Mouse (Mus musculus) neutrophil, adult 5-6 weeks (primary cell): ENCODE data around the gene Nedd4. TPM values are rescaled to one million over a fixed set of nuclear protein-coding genes. Genes with fewer than 3 reads are reported as not detected.

Source experiments
- ATAC-seq: fragments of 151-379, 151-347 bp; 2 replicates; pipeline ENCODE4 v1.8.0; 2017; ENCODE audit warnings: mild to moderate bottlenecking, moderate TSS enrichment; ENCODE audit not compliant: insufficient number of reproducible peaks, poor library complexity, low FRiP score, severe bottlenecking; ENCODE audit errors: extremely low read depth
- total RNA-seq: library from RNA; stranded (forward); fragments of 200-1000 nt; gene quantifications from 2 replicates; pipeline ENCODE4 v1.2.3, GENCODE M21; 2017

Gene Nedd4
- total RNA-seq, 1 experiment from 2014 or later, result 36.0 TPM

DNA sequence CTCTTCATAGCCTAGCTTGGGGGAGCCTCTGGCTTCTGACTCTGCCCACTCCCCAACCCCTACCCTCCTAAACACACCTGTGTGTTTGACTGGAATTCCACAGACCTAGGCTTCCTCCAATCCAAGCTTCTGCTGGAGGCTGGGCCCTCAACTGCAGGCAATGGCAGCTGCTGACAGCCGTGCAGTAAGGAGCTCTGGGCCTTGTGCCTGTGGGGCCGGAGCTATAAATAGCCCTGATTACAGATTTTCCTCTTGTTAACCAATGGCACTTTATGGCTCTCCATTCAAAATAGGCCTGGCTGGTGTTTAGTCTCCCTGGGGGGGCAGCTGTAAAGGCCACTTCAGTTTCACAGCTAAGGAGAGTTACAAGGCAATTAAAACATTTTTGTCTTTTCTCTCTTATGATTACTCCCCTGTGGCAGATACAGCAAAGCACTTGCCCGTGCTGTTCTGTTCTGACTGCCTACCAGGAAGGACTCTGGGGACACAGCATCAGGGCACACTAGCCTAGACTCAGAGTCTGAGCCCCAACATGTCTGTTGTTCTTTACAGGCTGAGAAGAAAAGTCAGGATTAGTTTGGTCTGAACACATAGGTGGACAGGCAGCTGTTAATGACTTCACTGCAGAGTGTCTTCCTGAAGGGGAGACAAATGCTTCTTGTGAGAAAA is 101.0 kb downstream of the Nedd4 start:
- ATAC-seq, result no peak

DNA sequence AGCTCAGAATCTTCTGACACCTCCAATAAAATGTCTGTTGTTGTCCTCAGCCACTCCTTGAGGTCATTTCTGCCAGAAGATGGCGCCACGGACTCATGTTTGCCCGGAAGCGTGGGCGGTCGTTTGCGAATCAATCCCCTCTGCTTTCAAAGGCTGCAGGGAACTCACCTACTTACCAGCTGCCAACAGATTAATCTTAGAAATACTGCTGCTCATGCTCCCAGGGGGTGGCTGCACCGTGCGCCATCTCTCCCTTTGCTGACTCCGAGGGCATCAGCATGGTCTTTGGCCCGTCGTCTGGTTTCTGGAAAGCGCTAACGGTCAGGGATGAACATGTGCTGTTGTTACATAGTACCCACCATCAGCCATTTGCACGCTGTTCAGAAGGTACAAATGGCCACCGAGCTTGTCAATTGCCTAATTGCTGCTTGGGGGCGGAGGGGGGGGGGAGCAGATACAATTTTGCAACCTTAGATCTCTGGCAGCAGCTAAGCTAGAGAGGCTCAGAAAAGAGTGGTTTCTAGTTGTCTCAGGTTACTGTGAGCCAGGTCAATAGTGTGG is 104.7 kb downstream of the Nedd4 start:
- peak; percentile 72 for ATAC-seq

DNA sequence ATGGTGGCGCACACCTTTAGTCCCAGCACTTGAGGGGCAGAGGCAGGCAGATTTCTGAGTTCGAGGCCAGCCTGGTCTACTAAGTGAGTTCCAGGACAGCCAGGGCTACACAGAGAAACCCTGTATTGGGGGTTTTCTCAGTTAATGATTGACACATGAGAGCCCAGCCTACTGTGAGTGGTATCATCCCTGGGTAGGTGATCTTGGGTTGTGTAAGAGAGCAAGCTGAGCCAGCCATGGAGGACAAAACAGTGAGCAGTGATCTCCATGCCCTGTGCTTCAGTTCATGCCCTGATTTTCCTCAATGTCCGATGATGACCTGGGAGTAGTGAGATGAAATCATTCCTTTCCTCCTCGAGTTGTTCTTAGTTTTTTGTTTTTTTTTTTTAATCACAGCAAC is 112.9 kb downstream of the Nedd4 start:
- no peak for ATAC-seq

DNA sequence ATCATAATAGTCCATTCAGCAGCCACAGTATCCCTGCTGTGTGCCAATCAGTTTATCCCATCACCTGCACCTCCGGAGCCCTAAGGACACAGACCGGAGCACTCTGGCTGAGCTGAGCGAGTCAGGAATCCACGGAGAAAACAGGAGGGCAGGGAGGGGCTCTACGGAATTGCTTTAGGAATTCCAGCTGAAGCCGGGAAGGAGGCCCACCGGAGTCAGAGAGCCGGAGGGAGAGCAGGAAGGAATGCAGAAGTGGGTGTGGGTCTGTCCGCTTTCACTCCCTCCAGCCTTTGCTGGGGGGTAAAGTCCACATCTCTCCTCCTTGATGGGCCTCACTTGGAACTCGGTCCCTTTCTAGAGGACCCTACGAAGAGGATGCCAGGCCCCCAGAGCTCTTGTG is 116.9 kb downstream of the Nedd4 start:
- no peak for ATAC-seq

DNA sequence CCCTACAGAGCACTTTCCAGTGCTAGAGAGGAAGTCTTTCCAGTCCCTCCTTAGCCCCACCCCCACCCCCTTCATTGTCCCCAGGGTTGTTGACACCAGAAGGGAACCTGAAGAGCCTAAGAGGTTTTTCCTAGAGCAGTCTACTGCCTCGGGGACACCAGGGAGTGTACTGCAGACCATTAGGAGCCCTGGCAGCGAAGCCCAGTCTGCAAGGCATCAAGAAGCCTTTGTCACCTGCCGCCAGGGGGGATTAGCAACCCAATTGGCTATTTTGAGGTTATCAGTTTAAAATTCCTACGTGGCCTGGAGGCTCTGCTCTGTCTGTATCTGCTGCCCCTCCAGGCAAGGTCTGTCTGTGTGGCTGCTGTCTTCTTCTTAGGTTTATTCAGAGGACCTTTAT is 117.6 kb downstream of the Nedd4 start:
- ATAC-seq, result no peak

DNA sequence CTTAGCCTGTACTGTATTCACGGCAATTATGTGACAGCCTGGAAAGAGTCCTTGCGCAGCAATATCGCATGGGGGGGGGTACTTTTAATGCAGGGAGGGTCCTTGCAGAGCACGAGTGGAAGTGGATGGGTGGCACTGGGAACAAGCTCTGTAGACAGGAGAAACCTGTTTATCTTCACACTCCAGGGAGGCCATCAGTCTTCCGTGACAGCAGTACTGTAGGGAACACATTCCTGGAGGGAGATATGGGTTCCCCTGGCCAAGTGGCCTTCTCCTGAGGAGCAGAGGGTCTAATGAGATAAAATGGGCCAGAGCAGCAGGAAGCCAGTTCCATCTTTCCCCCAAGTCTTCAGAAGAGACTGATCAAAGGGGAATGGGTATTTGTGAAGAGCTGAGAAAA is 118.5 kb downstream of the Nedd4 start:
- no peak for ATAC-seq

DNA sequence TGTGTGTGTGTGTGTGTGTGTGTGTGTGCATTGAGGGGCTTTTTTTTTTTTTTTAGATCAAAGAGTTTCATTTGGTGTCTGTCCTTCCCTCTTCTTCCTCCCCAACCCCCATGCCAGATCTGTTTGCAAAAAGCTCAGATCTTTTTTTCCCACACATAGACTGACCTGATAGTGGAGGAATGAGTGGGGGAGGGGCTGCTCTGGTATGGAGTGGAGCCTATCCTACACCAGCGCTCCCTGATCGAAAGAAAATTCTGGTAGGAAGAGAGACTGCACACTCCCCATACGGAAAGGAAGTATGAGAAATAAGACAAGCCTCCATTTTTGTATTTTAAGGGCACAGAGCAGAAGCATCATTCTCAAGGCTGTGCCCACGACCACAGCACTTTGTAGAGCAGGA is 119.3 kb downstream of the Nedd4 start:
- ATAC-seq, result no peak

DNA sequence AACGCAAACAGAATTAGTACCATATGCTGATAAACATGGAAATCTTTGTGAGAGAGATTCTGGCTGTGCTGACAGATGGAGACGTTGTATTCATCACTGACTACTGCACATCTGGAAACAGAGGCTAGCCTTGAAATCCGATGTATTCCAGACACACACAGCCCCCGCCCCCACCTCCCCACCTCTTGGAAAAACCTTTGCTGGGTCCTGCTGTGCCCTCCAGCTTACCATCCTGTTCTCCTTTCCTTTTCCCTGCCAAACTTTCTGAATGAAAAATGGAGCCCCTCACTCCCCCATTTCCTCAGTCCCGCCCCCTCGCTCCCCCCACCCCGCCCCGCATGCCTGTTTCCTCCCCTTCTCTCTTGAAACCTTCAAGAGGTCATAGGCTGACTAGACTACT is 120.0 kb downstream of the Nedd4 start:
- ATAC-seq, result no peak

DNA sequence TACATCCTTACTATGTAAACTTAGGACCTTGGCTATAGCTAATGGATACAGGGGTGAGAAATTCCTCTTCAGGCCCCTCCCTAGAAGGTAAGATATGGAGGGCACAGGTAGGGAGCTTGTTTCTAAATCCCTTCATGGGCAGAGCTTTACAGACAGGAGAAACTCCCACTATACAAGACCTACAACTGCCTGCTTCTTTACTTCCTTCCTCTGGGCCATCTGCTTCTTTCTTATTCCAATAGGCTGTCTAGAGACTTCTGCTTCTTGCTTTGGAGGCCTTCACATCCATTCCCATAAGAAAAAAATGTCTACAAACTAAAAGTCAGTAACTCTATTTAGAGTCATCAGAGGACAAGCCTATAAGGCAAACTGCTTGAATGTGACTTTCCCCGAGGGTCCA is 125.6 kb downstream of the Nedd4 start:
- no peak for ATAC-seq

DNA sequence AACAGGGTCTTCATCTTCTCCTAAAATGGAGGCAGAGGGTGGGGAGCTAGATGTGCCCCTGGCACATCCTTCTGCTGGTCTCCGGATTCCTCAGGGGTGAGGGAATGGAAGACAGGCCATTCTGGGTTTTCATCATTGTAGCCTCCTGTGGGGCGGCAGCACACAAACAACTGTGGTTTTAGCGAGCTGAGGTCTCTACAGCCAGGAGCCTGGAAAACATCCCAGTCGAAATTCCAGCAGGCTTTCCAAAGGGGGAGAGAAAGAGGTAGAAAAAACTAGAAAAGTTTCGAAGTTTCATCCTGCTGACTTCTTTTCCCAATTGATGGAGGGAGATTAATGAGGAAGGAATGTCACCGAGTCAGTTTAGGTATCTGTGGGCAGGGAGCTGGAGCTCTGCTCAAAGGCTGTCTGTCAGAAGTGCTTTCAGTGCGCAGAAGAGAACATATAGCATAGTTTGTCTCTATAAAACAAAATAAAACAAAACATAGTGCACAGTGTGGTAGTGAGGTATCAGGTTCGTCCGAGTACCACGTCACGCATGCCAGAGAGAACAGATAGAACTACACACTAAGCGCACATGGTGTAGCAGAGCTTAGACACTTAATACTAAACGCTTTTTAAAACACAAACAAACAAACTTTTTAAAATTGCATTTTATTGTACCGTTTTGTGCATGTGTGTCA is 128.5 kb downstream of the Nedd4 start:
- ATAC-seq, result no peak

DNA sequence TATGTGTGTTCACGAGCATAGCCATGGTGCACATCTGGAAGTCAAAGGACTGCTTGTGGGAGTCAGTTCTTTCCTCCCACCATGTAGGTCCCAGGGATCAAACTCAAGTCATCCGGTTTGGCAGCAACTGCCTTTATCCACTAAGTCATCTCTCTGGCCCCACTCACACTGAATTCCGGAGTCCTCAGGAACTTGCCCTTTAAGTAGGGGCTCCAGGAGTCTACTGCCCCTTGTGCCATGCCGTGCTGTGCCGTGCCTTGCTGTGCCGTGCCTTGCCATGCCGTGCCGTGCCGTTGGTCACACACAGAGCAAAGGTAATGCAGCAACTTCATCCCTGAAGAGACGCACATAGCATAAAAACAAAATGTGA is 129.1 kb downstream of the Nedd4 start:
- no peak for ATAC-seq

DNA sequence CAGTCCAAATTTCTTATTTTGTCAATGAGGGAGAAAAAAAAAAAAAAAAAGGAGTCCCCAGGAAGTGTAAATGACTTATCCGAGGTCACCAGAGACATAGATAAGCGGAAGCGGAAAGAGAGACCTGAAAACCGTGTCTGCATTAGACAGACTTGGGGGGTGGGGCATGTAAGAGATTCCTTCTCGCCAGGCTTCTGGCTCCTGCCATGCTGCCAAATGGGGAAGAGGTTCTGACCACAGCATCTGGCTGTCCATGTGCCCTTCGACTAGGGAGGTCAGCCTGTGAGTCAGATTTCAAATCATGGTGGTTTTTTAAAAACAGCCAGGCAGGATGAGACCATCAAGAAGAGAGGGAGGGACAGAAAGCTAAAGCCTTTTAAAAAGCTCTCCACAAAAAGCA is 129.5 kb downstream of the Nedd4 start:
- no peak for ATAC-seq

DNA sequence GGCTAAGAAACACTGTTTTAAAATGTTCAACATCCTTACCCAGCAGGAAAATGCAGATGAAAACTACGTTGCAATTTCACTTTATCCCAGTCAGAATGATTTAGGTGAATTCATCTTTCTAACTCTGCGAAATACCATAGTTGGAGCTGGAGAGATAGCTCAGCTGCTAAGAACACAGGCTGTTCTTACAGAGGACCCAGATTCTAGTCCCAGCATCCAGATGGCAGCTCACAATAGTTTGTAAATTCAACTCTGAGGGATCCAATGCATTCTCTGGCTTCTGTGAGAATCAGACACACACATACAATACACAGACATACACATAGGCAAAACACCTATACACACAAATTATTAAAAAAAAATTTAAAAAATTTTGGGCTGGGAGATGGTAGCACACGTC is 133.1 kb downstream of the Nedd4 start:
- ATAC-seq, result no peak

DNA sequence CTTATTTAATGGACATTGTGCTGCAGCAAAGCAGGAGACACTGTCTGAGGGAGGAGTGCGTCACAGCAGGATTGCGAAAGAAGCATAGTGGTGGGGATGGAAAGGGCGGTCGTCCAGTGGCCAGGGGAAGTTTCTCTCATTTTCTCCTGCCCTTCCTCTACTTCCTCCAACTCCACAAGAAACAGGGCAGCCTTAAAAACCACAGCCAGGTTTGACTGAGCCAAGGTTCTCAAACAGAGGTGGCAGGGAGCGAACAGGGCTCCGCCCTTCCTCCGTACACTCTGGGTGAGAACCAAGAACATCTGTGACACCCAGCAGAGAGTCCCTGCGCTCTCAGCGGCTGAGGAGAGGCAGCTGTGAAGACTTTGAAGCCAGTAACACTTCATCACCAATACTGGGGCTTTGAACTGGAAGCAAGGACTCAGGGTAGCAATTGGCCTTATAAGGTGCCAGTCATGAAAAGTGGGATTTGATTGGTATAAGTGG is 135.0 kb downstream of the Nedd4 start:
- ATAC-seq, result 0 out of 2 replicates have a peak, but pooled peaks have one; percentile 16

Other genes with a start within 250 kb of the Nedd4 start
- gene Mns1, start 224.3 kb upstream of the Nedd4 start, total RNA-seq, result 3.6 and 3.8 TPM in 2 replicates
- 39.2 and 39.7 TPM in 2 replicates for gene Tex9, start 170.1 kb upstream of the Nedd4 start, total RNA-seq
- 42.8 and 46.0 TPM in 2 replicates for gene Rfx7, start 130.1 kb upstream of the Nedd4 start, total RNA-seq
- gene Prtg, start 144.5 kb downstream of the Nedd4 start, total RNA-seq, result 0.12 TPM in 1 of 2 replicates, not detected in the other